Mouse (Mus musculus): ENCODE results near the gene Spcs3. TPM values are rescaled to one million over a fixed set of nuclear protein-coding genes. Genes with fewer than 3 reads are reported as not detected.

Spcs3 gene
- total RNA-seq (2023; ENCODE audit: inconsistent age) = 41.3 to 47.8 TPM (median 44.5 TPM) in 4 replicates

GRCm38 (mm10) chr8:54529382-54530296, at the start of gene Spcs3, which contains the start of gene Asb5:
Gene Spcs3 (minus strand): TSS chr8:54529998.
Gene Asb5 (plus strand): TSS chr8:54529580.

Other genes starting within 250 kb of the Spcs3 start
- 1.5 to 1.6 TPM in 2 of 4 replicates, not detected in the others for gene Asb5, start 418 bp downstream of the Spcs3 start, total RNA-seq (2023; ENCODE audit: inconsistent age)
- gene Spata4, start 70.8 kb upstream of the Spcs3 start, total RNA-seq (2023; ENCODE audit: inconsistent age) = not detected in 4 replicates